Mouse (Mus musculus): ENCODE results near the gene Wdr46.

- TF ChIP-seq CTCF (IDR thresholded peaks at IDR 0.05; ENCODE audit: extremely low read depth, insufficient read length, insufficient replicate concordance, low read depth, low read length), result no peak
- no peak for TF ChIP-seq POLR2A (IDR thresholded peaks at IDR 0.05; ENCODE audit: low read depth, low read length)
Measured at GRCm38 (mm10) chr17:33943454-33943853, 3.0 kb downstream of the Wdr46 start.
